Mouse (Mus musculus) lung, postnatal 10 days (tissue): ENCODE measurements around the gene Kctd11.
"Not testable (repeated sequence)": the region's sequence is repeated elsewhere in the genome, so short reads cannot be mapped to it uniquely, and the experiment has no call there.

Experiments
- DNase-seq: peaks from one replicate; pipeline ENCODE4 v3.0.0; 2021

The Kctd11 gene

GRCm38 (mm10) chr11:69880853-69881603 lies at the start of gene Kctd11:
Kctd11 (minus strand) TSS chr11:69881406.
- peak; percentile 97 for DNase-seq

- not testable (repeated sequence) for DNase-seq
Observed at GRCm38 (mm10) chr11:69930176-69930575, 49.0 kb upstream of the Kctd11 start.

GRCm38 (mm10) chr11:69929712-69930111 lies 48.5 kb upstream of the Kctd11 start:
- DNase-seq, result no peak

GRCm38 (mm10) chr11:69927501-69927900 lies 46.3 kb upstream of the Kctd11 start:
- no peak for DNase-seq

- DNase-seq, result no peak
Observed at GRCm38 (mm10) chr11:69922796-69923195, 41.6 kb upstream of the Kctd11 start.

- no peak for DNase-seq
Observed at GRCm38 (mm10) chr11:69922012-69922756, 41.0 kb upstream of the Kctd11 start.

GRCm38 (mm10) chr11:69921114-69922011 lies 40.2 kb upstream of the Kctd11 start, which contains the start of gene Eif5a:
Eif5a (minus strand) TSS chr11:69921958.
- peak; percentile 100 for DNase-seq

GRCm38 (mm10) chr11:69920266-69921031 lies 39.2 kb upstream of the Kctd11 start:
- DNase-seq, result no peak

- peak; percentile 92 for DNase-seq
Observed at GRCm38 (mm10) chr11:69919661-69920265, 38.6 kb upstream of the Kctd11 start.

- DNase-seq, result no peak
Observed at GRCm38 (mm10) chr11:69919053-69919452, 37.8 kb upstream of the Kctd11 start.

GRCm38 (mm10) chr11:69918118-69918517 lies 36.9 kb upstream of the Kctd11 start:
- DNase-seq, result no peak

- DNase-seq, result no peak
Observed at GRCm38 (mm10) chr11:69917379-69917948, 36.3 kb upstream of the Kctd11 start.

- not testable (repeated sequence) for DNase-seq
Observed at GRCm38 (mm10) chr11:69916652-69917378, 35.6 kb upstream of the Kctd11 start.

GRCm38 (mm10) chr11:69915667-69916627 lies 34.7 kb upstream of the Kctd11 start:
- DNase-seq, result no peak

- no peak for DNase-seq
Observed at GRCm38 (mm10) chr11:69914917-69915430, 33.8 kb upstream of the Kctd11 start.

- DNase-seq, result no peak
Observed at GRCm38 (mm10) chr11:69914372-69914764, 33.2 kb upstream of the Kctd11 start.

- peak; percentile 95 for DNase-seq
Observed at GRCm38 (mm10) chr11:69913554-69914371, 32.6 kb upstream of the Kctd11 start, which contains the start of gene Gps2. Gps2 (plus strand) TSS chr11:69913888.
